Comparison of ENCODE assay signal across 18 mouse cellular contexts in genomic region chr7:97304471-97304870, GRCm38 (mm10). TPM values are rescaled to one million over a fixed set of nuclear protein-coding genes. Genes with fewer than 3 reads are reported as not detected.
A peak's percentile ranks its signal among the peaks of the same experiment; 100 is the strongest.
DNase-seq lines count a peak whose midpoint lies in the region; ATAC-seq and TF ChIP-seq lines count a peak whose summit lies in the region.
"Had no signal": no experiment of that assay in that cellular context is flagged by ENCODE, and none has a peak within 500 bp of the region (broad histone marks: within the 10 kb centered on the region; RNA-seq: fewer than 3 reads in every experiment).

No protein-coding gene starts in this region.

- H3K4me3 ChIP-seq in forebrain, embryonic 11.5 days (ENCODE audit: low read depth, low read length): no peak overlapping the region
- no peak overlapping the region for H3K4me3 ChIP-seq in forebrain, embryonic 12.5 days (replicated peaks)
- no peak overlapping the region for H3K4me3 ChIP-seq in lung, postnatal 0 days (ENCODE audit: low read depth, low read length)
- H3K4me3 ChIP-seq: embryonic facial prominence, embryonic 15.5 days; myocyte; stomach, embryonic 15.5 days had no signal

- peak; percentile 4 for DNase-seq in forebrain, embryonic 11.5 days (ENCODE audit: low spot score)
- DNase-seq in kidney, adult 18-20 months: peak; percentile 2
- no peak for DNase-seq in kidney, postnatal 4 days
- peak; percentile 37 for DNase-seq in lung, postnatal 36 days
- no peak for DNase-seq in lung, postnatal 0 days (ENCODE audit: low spot score)
- peak; percentile 2 for DNase-seq in testis, postnatal 14 days (ENCODE audit: low spot score)
- DNase-seq: cerebellum, adult 2 months; lung, embryonic 14.5 days; midbrain, embryonic 14.5 days; right cerebral cortex, postnatal 14 days had no signal

- no peak overlapping the region for H3K9ac ChIP-seq in forebrain, embryonic 11.5 days (ENCODE audit: low read length)
- no peak overlapping the region for H3K9ac ChIP-seq in forebrain, embryonic 12.5 days
- H3K9ac ChIP-seq in lung, postnatal 0 days (replicated peaks; ENCODE audit: low read depth): no peak overlapping the region
- H3K9ac ChIP-seq: embryonic facial prominence, embryonic 15.5 days; hindbrain, embryonic 14.5 days; lung, embryonic 14.5 days; stomach, embryonic 15.5 days had no signal

- ATAC-seq in forebrain, embryonic 11.5 days (replicated peaks; ENCODE audit: low FRiP score): no peak
- no peak for ATAC-seq in forebrain, embryonic 12.5 days (ENCODE audit: low FRiP score)
- no peak for ATAC-seq in lung, postnatal 0 days
- ATAC-seq: intestine, embryonic 16.5 days had no signal

- no peak overlapping the region for H3K4me2 ChIP-seq in forebrain, embryonic 11.5 days (ENCODE audit: low read depth, low read length, severe bottlenecking)
- no peak overlapping the region for H3K4me2 ChIP-seq in forebrain, embryonic 12.5 days
- no peak overlapping the region for H3K4me2 ChIP-seq in lung, postnatal 0 days (replicated peaks; ENCODE audit: low read depth, low read length)
- H3K4me2 ChIP-seq: embryonic facial prominence, embryonic 15.5 days; hindbrain, embryonic 14.5 days; lung, embryonic 14.5 days; stomach, embryonic 15.5 days had no signal

- H3K27ac ChIP-seq in forebrain, embryonic 11.5 days (ENCODE audit: low read depth, low read length): no peak overlapping the region
- H3K27ac ChIP-seq in forebrain, embryonic 12.5 days: no peak overlapping the region
- H3K27ac ChIP-seq in lung, postnatal 0 days (ENCODE audit: low read length): no peak overlapping the region
- H3K27ac ChIP-seq: embryonic facial prominence, embryonic 15.5 days; hindbrain, embryonic 14.5 days; kidney, postnatal 0 days; stomach, embryonic 15.5 days had no signal

- TF ChIP-seq CTCF in lung, postnatal 0 days (IDR thresholded peaks at IDR 0.05): no peak

- H3K36me3 ChIP-seq in forebrain, embryonic 11.5 days (ENCODE audit: control insufficient read depth, insufficient read depth, low read length): no peaks in the 10 kb centered on the region
- peaks cover 25% of the 10 kb centered on the region for H3K36me3 ChIP-seq in forebrain, embryonic 12.5 days (replicated peaks)
- H3K36me3 ChIP-seq in lung, postnatal 0 days (ENCODE audit: insufficient read depth, low read length): peaks cover 37% of the 10 kb centered on the region

- no peak for TF ChIP-seq EP300 in lung, postnatal 0 days (IDR thresholded peaks at IDR 0.05)

- H3K4me1 ChIP-seq in forebrain, embryonic 11.5 days (replicated peaks; ENCODE audit: control insufficient read depth, insufficient read depth, low read length): no peaks in the 10 kb centered on the region
- no peaks in the 10 kb centered on the region for H3K4me1 ChIP-seq in forebrain, embryonic 12.5 days
- H3K4me1 ChIP-seq in lung, postnatal 0 days (ENCODE audit: insufficient read depth, low read depth, low read length): no peaks in the 10 kb centered on the region
- H3K4me1 ChIP-seq: embryonic facial prominence, embryonic 15.5 days; stomach, embryonic 15.5 days had no signal

- no peaks in the 10 kb centered on the region for H3K27me3 ChIP-seq in forebrain, embryonic 11.5 days (ENCODE audit: control insufficient read depth, insufficient read depth, low read length)
- no peaks in the 10 kb centered on the region for H3K27me3 ChIP-seq in forebrain, embryonic 12.5 days
- H3K27me3 ChIP-seq in lung, postnatal 0 days (replicated peaks; ENCODE audit: insufficient read depth, low read length): no peaks in the 10 kb centered on the region
- H3K27me3 ChIP-seq: CH12.LX; embryonic facial prominence, embryonic 15.5 days; stomach, embryonic 15.5 days had no signal

- no peaks in the 10 kb centered on the region for H3K9me3 ChIP-seq in forebrain, embryonic 11.5 days (ENCODE audit: control insufficient read depth, low read length)
- no peaks in the 10 kb centered on the region for H3K9me3 ChIP-seq in forebrain, embryonic 12.5 days
- no peaks in the 10 kb centered on the region for H3K9me3 ChIP-seq in lung, postnatal 0 days (ENCODE audit: low read length)
- H3K9me3 ChIP-seq: embryonic facial prominence, embryonic 15.5 days; stomach, embryonic 15.5 days had no signal

RNA-seq across cellular contexts. Expression of gene Usp35, which starts 27.3 kb away (rescaled TPM):
- polyA plus RNA-seq in forebrain, embryonic 11.5 days (2014; fragmentation: Nextera tagmentation; extraction: Ambion mirVana): 2.8 and 2.9 TPM in 2 replicates
- polyA plus RNA-seq in forebrain, embryonic 12.5 days (2016; fragmentation: Nextera tagmentation; extraction: Ambion mirVana): 3.0 and 3.3 TPM in 2 replicates
- 1.5 and 1.6 TPM in 2 replicates for polyA plus RNA-seq in lung, postnatal 0 days (2015; fragmentation: Nextera tagmentation; extraction: Ambion mirVana)

RNA-seq across cellular contexts. Expression of gene Kctd21, which starts 27.7 kb away (rescaled TPM):
- 4.7 and 4.8 TPM in 2 replicates for polyA plus RNA-seq in forebrain, embryonic 11.5 days (2014; fragmentation: Nextera tagmentation; extraction: Ambion mirVana)
- 4.3 and 5.2 TPM in 2 replicates for polyA plus RNA-seq in forebrain, embryonic 12.5 days (2016; fragmentation: Nextera tagmentation; extraction: Ambion mirVana)
- polyA plus RNA-seq in lung, postnatal 0 days (2015; fragmentation: Nextera tagmentation; extraction: Ambion mirVana): 5.7 and 6.1 TPM in 2 replicates

Comparison
In these comparisons a context has a peak if more than half of its experiments do, and no peak if none do; other contexts are left out.
1. DNase-seq: peak in forebrain, embryonic 11.5 days (single experiment), kidney, adult 18-20 months (single experiment), lung, postnatal 36 days (single experiment) and testis, postnatal 14 days (single experiment); none in kidney, postnatal 4 days (0 of 2) and lung, postnatal 0 days (single experiment).